Mouse (Mus musculus) lung, adult 2 months (tissue): ENCODE measurements around the gene Fli1.

Source experiments
- CTCF ChIP-seq: fragments of 200-500 bp; IDR thresholded peaks from 2 replicates; pipeline ENCODE4 v1.5.1; 2011; ENCODE audit warnings: mild to moderate bottlenecking, low read length, control low read depth; ENCODE audit not compliant: insufficient read depth
- POLR2A ChIP-seq: fragments of 200-500 bp; IDR thresholded peaks from 2 replicates; pipeline ENCODE4 v1.6.1; 2011; ENCODE audit warnings: low read depth, mild to moderate bottlenecking, control low read depth, low read length, borderline replicate concordance; ENCODE audit errors: extremely low read depth

DNA sequence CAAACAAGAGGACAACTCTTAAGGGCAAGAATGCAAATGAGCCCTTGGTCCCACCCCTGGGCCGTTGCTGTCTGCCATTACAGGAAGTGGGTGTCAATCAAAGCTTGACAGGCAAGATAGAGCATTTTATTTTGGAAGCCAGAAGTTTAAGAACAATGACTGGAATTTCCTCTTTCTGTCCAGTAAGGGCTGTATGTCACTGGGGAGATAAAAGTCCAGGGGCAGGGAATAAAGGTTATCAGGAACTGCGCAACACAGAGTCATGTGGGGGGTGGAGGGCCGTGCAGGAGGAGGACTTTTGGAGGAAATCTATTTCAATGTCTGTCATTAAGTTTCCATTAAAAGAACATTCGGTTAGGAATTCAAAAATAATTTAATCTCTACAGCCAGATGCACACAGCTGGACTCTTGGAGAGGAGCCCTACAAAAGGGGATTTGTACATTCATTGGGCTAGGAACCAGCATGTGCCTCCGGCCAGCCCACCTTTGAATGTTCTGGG, 141.9 kb downstream of the Fli1 start:
- TF ChIP-seq CTCF (no peak), POLR2A (no peak)
